Mouse (Mus musculus) heart, embryonic 10.5 days (tissue): ENCODE data around the gene Zfp316. TPM values are rescaled to one million over a fixed set of nuclear protein-coding genes. Genes with fewer than 3 reads are reported as not detected.

Source experiments
- DNase-seq: peaks from one replicate; pipeline ENCODE4 v3.0.0-alpha.2; 2017; ENCODE audit warnings: low spot score
- H3K27ac ChIP-seq: fragments of 300-500 bp; sonication (generic); 2 replicates; pipeline ENCODE4 v1.5.1; 2016; ENCODE audit warnings: mild to moderate bottlenecking
- H3K27me3 ChIP-seq: fragments of 300-500 bp; sonication (generic); 2 replicates; pipeline ENCODE4 v1.6.1; 2016; ENCODE audit warnings: mild to moderate bottlenecking; ENCODE audit not compliant: poor library complexity, insufficient read depth, severe bottlenecking
- H3K36me3 ChIP-seq: fragments of 300-500 bp; sonication (generic); 2 replicates; pipeline ENCODE4 v1.6.1; 2016; ENCODE audit warnings: mild to moderate bottlenecking, moderate library complexity
- H3K4me1 ChIP-seq: fragments of 300-500 bp; sonication (generic); 2 replicates; pipeline ENCODE4 v1.6.1; 2016; ENCODE audit warnings: mild to moderate bottlenecking
- H3K4me3 ChIP-seq: fragments of 300-500 bp; sonication (generic); 2 replicates; pipeline ENCODE4 v1.5.1; 2016; ENCODE audit warnings: mild to moderate bottlenecking, moderate library complexity
- H3K9me3 ChIP-seq: fragments of 300-500 bp; sonication (generic); 2 replicates; pipeline ENCODE4 v1.6.1; 2016; ENCODE audit warnings: mild to moderate bottlenecking, moderate library complexity
- WGBS: fragments of 180-500 bp; shearing (Covaris S2); methylation state at CpG from one replicate; pipeline ENCODE4 v1.1.7; 2016; 5-methylcytosine and 5-hydroxymethylcytosine counted together
- polyA plus RNA-seq: library from polyadenylated mRNA; unstranded; fragments of >200 nt; fragmentation: Nextera tagmentation; extraction: Ambion mirVana; gene quantifications from 2 replicates; pipeline ENCODE4 v1.2.1, GENCODE M21; 2016

Zfp316 gene
- polyA plus RNA-seq, 1 experiment from 2014 or later = 2.1 TPM

GRCm38 (mm10) chr5:143298391-143298790, 28.6 kb upstream of the Zfp316 start:
- no peak overlapping the region for H3K4me3 ChIP-seq
- DNase-seq = no peak
- 95% methylated on average over 7 of the region's 7 CpGs for WGBS
- peaks cover 20% of the 10 kb centered on the region for H3K27me3 ChIP-seq
- peaks cover 50% of the 10 kb centered on the region for H3K36me3 ChIP-seq
- no peaks in the 10 kb centered on the region for H3K9me3 ChIP-seq
- H3K27ac ChIP-seq = no peak overlapping the region
- peaks cover 21% of the 10 kb centered on the region for H3K4me1 ChIP-seq

- DNase-seq = no peak
- peaks cover 46% of the 10 kb centered on the region for H3K36me3 ChIP-seq
- WGBS = 90% methylated on average over 9 of the region's 9 CpGs
- peaks cover 21% of the 10 kb centered on the region for H3K4me1 ChIP-seq
- H3K27ac ChIP-seq = no peak overlapping the region
- no peaks in the 10 kb centered on the region for H3K9me3 ChIP-seq
- no peak overlapping the region for H3K4me3 ChIP-seq
- peaks cover 24% of the 10 kb centered on the region for H3K27me3 ChIP-seq
These were observed 28.2 kb upstream of the Zfp316 start for GRCm38 (mm10) chr5:143297986-143298385.

- Histone ChIP-seq H3K9me3 (no peaks in the 10 kb centered on the region), H3K4me1 (peaks cover 23% of the 10 kb centered on the region), H3K27ac (no peak overlapping the region), H3K27me3 (peaks cover 50% of the 10 kb centered on the region), H3K4me3 (no peak overlapping the region), H3K36me3 (peaks cover 19% of the 10 kb centered on the region)
- no peak for DNase-seq
- WGBS = 86% methylated on average over 2 of the region's 2 CpGs
These were observed 25.5 kb upstream of the Zfp316 start for GRCm38 (mm10) chr5:143295330-143295729.

- Histone ChIP-seq H3K27me3 (peaks cover 55% of the 10 kb centered on the region), H3K4me3 (no peak overlapping the region), H3K27ac (no peak overlapping the region), H3K9me3 (no peaks in the 10 kb centered on the region), H3K36me3 (peaks cover 15% of the 10 kb centered on the region), H3K4me1 (peaks cover 23% of the 10 kb centered on the region)
- 83% methylated on average over 3 of the region's 3 CpGs for WGBS
- no peak for DNase-seq
These were observed 25.0 kb upstream of the Zfp316 start for GRCm38 (mm10) chr5:143294862-143295261.

GRCm38 (mm10) chr5:143293404-143293803, 23.6 kb upstream of the Zfp316 start, which contains the start of gene Zfp853:
TSS of gene Zfp853 (minus strand) at chr5:143293623.
- peaks cover 27% of the 10 kb centered on the region for H3K4me1 ChIP-seq
- H3K36me3 ChIP-seq = 0 out of 2 replicates have a peak, but pooled peaks cover under 1% of the 10 kb centered on the region
- no peak for DNase-seq
- peaks cover 70% of the 10 kb centered on the region for H3K27me3 ChIP-seq
- H3K27ac ChIP-seq = peak within 1 kb of the TSS; percentile 48; the same call in 1 of the 2 replicates
- 7% methylated on average over 30 of the region's 38 CpGs for WGBS
- H3K4me3 ChIP-seq = peak within 1 kb of the TSS; percentile 63
- no peaks in the 10 kb centered on the region for H3K9me3 ChIP-seq

- H3K36me3 ChIP-seq = no peaks in the 10 kb centered on the region
- H3K27me3 ChIP-seq = peaks cover 75% of the 10 kb centered on the region
- H3K4me1 ChIP-seq = peaks cover 32% of the 10 kb centered on the region
- peak overlapping the region; percentile 63 for H3K4me3 ChIP-seq
- WGBS = under 1% methylated on average over 19 of the region's 19 CpGs
- peak overlapping the region; percentile 48; the same call in 1 of the 2 replicates for H3K27ac ChIP-seq
- H3K9me3 ChIP-seq = no peaks in the 10 kb centered on the region
- no peak for DNase-seq
These were observed 23.1 kb upstream of the Zfp316 start for GRCm38 (mm10) chr5:143292879-143293278.

- no peaks in the 10 kb centered on the region for H3K36me3 ChIP-seq
- 73% methylated on average over 9 of the region's 9 CpGs for WGBS
- H3K4me3 ChIP-seq = peak overlapping the region; percentile 19; the same call in 1 of the 2 replicates
- no peaks in the 10 kb centered on the region for H3K9me3 ChIP-seq
- H3K27ac ChIP-seq = no peak overlapping the region
- H3K27me3 ChIP-seq = peaks cover 100% of the 10 kb centered on the region
- H3K4me1 ChIP-seq = peaks cover 32% of the 10 kb centered on the region
- no peak for DNase-seq
These were observed 19.5 kb upstream of the Zfp316 start for GRCm38 (mm10) chr5:143289299-143289698.

- peaks cover 96% of the 10 kb centered on the region for H3K27me3 ChIP-seq
- H3K27ac ChIP-seq = no peak overlapping the region
- H3K36me3 ChIP-seq = no peaks in the 10 kb centered on the region
- no peaks in the 10 kb centered on the region for H3K9me3 ChIP-seq
- peak overlapping the region; percentile 57 for H3K4me3 ChIP-seq
- 17% methylated on average over 9 of the region's 9 CpGs for WGBS
- H3K4me1 ChIP-seq = peaks cover 26% of the 10 kb centered on the region
- DNase-seq = no peak
These were observed 18.6 kb upstream of the Zfp316 start for GRCm38 (mm10) chr5:143288378-143288911.

- Histone ChIP-seq H3K9me3 (no peaks in the 10 kb centered on the region), H3K27me3 (peaks cover 96% of the 10 kb centered on the region), H3K27ac (no peak overlapping the region), H3K4me1 (peaks cover 20% of the 10 kb centered on the region), H3K4me3 (peak overlapping the region; percentile 57), H3K36me3 (no peaks in the 10 kb centered on the region)
- no peak for DNase-seq
- WGBS = 2% methylated on average over 48 of the region's 48 CpGs
These were observed 18.0 kb upstream of the Zfp316 start for GRCm38 (mm10) chr5:143287774-143288328.

- Histone ChIP-seq H3K4me3 (no peak overlapping the region), H3K36me3 (no peaks in the 10 kb centered on the region), H3K9me3 (no peaks in the 10 kb centered on the region), H3K4me1 (peaks cover 16% of the 10 kb centered on the region), H3K27ac (no peak overlapping the region), H3K27me3 (peaks cover 88% of the 10 kb centered on the region)
- 47% methylated on average over 6 of the region's 6 CpGs for WGBS
- DNase-seq = no peak
These were observed 14.9 kb upstream of the Zfp316 start for GRCm38 (mm10) chr5:143284762-143285161.

GRCm38 (mm10) chr5:143279247-143279646, 9.4 kb upstream of the Zfp316 start:
- WGBS = 47% methylated on average over 10 of the region's 10 CpGs
- DNase-seq = no peak
- Histone ChIP-seq H3K27me3 (peaks cover 81% of the 10 kb centered on the region), H3K36me3 (no peaks in the 10 kb centered on the region), H3K4me3 (no peak overlapping the region), H3K4me1 (no peaks in the 10 kb centered on the region), H3K27ac (no peak overlapping the region), H3K9me3 (no peaks in the 10 kb centered on the region)

GRCm38 (mm10) chr5:143275761-143276160, 5.9 kb upstream of the Zfp316 start:
- peaks cover 66% of the 10 kb centered on the region for H3K27me3 ChIP-seq
- no peak overlapping the region for H3K4me3 ChIP-seq
- H3K4me1 ChIP-seq = peaks cover 5% of the 10 kb centered on the region; the same call in 1 of the 2 replicates
- 53% methylated on average over 5 of the region's 5 CpGs for WGBS
- DNase-seq = no peak
- no peaks in the 10 kb centered on the region for H3K9me3 ChIP-seq
- H3K36me3 ChIP-seq = no peaks in the 10 kb centered on the region
- H3K27ac ChIP-seq = no peak overlapping the region

- Histone ChIP-seq H3K9me3 (no peaks in the 10 kb centered on the region), H3K4me1 (peaks cover 23% of the 10 kb centered on the region), H3K27me3 (peaks cover 41% of the 10 kb centered on the region), H3K36me3 (no peaks in the 10 kb centered on the region), H3K27ac (no peak overlapping the region), H3K4me3 (no peak overlapping the region)
- WGBS = 84% methylated on average over 16 of the region's 16 CpGs
- DNase-seq = no peak
These were observed 2.9 kb upstream of the Zfp316 start for GRCm38 (mm10) chr5:143272540-143273330.
